Comparison of ENCODE assay signal across 7 mouse cellular contexts in the genomic region with DNA sequence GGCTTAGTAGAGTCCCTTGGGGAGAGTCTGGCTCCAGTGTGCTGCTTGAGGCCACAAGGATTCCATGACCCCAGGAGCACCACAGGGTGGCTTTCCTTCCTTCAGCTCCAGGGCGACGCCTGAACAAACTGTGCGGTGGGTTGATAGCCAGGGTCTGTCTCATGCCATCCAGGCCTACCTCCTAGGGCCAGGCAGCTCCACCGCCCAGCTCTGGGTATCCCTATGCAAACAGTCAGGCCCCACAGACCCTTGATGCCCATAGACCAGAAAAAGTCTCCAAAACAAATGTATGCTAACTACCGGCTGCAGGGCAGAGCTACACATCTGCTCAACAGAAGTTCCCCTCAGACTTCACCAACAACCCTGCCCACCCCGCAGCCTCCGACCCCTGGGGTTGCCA. TPM values are rescaled to one million over a fixed set of nuclear protein-coding genes. Genes with fewer than 3 reads are reported as not detected.
DNase-seq lines count a peak whose midpoint lies in the region; ATAC-seq and TF ChIP-seq lines count a peak whose summit lies in the region.

No protein-coding gene starts in this region.

- no peak for ATAC-seq in kidney, postnatal 0 days (replicated peaks; ENCODE audit: low FRiP score, low read depth)
- 0 out of 2 replicates have a peak, but pooled peaks have one; percentile 10 for ATAC-seq in embryonic facial prominence, embryonic 14.5 days (ENCODE audit: low read depth)
- no peak for ATAC-seq in intestine, embryonic 14.5 days (replicated peaks; ENCODE audit: low FRiP score, low TSS enrichment, low read depth)
- ATAC-seq in neural tube, embryonic 14.5 days (ENCODE audit: low read depth): no peak
- ATAC-seq in activated CD4-positive, CD25-positive, alpha-beta regulatory T cell, adult 4 months: no peak

- H3K27ac ChIP-seq in kidney, postnatal 0 days: no peak overlapping the region
- peak overlapping the region; percentile 82 for H3K27ac ChIP-seq in embryonic facial prominence, embryonic 14.5 days (replicated peaks; ENCODE audit: low read depth, low read length)
- H3K27ac ChIP-seq in intestine, embryonic 14.5 days (ENCODE audit: low read depth): no peak overlapping the region
- H3K27ac ChIP-seq in neural tube, embryonic 14.5 days (ENCODE audit: low read depth, low read length): peak overlapping the region; percentile 22; the same call in 1 of the 2 replicates

- peaks cover 11% of the 10 kb centered on the region; the same call in 1 of the 2 replicates for H3K4me1 ChIP-seq in kidney, postnatal 0 days (replicated peaks; ENCODE audit: insufficient read depth, low read length)
- peaks cover 17% of the 10 kb centered on the region; the same call in 1 of the 2 replicates for H3K4me1 ChIP-seq in embryonic facial prominence, embryonic 14.5 days (ENCODE audit: control insufficient read depth, insufficient read depth, low read length)
- H3K4me1 ChIP-seq in intestine, embryonic 14.5 days (replicated peaks; ENCODE audit: control insufficient read depth, insufficient read depth, low read length): peaks cover 10% of the 10 kb centered on the region; the same call in 1 of the 2 replicates
- H3K4me1 ChIP-seq in neural tube, embryonic 14.5 days (ENCODE audit: control insufficient read depth, insufficient read depth, low read length): peaks cover 13% of the 10 kb centered on the region; the same call in 1 of the 2 replicates

- 0 out of 2 replicates have a peak overlapping the region, but pooled peaks have one; percentile 13 for H3K9ac ChIP-seq in kidney, postnatal 0 days (ENCODE audit: low read depth, low read length)
- H3K9ac ChIP-seq in embryonic facial prominence, embryonic 14.5 days (ENCODE audit: low read depth, low read length): peak overlapping the region; percentile 92
- 0 out of 2 replicates have a peak overlapping the region, but pooled peaks have one; percentile 10 for H3K9ac ChIP-seq in intestine, embryonic 14.5 days (ENCODE audit: low read length)
- H3K9ac ChIP-seq in neural tube, embryonic 14.5 days (replicated peaks; ENCODE audit: low read depth, low read length): no peak overlapping the region

- no peaks in the 10 kb centered on the region for H3K36me3 ChIP-seq in kidney, postnatal 0 days (ENCODE audit: insufficient read depth, low read length)
- H3K36me3 ChIP-seq in embryonic facial prominence, embryonic 14.5 days (ENCODE audit: control insufficient read depth, insufficient read depth, low read length): 0 out of 2 replicates have a peak, but pooled peaks cover 3% of the 10 kb centered on the region
- 0 out of 2 replicates have a peak, but pooled peaks cover 3% of the 10 kb centered on the region for H3K36me3 ChIP-seq in intestine, embryonic 14.5 days (ENCODE audit: control insufficient read depth, insufficient read depth, low read length)
- no peaks in the 10 kb centered on the region for H3K36me3 ChIP-seq in neural tube, embryonic 14.5 days (ENCODE audit: control insufficient read depth, insufficient read depth, low read length)

- WGBS in kidney, postnatal 0 days: 51% methylated on average over 7 of the region's 7 CpGs
- 21% methylated on average over 7 of the region's 7 CpGs for WGBS in embryonic facial prominence, embryonic 14.5 days
- WGBS in intestine, embryonic 14.5 days: 47% methylated on average over 7 of the region's 7 CpGs
- 24% methylated on average over 7 of the region's 7 CpGs for WGBS in neural tube, embryonic 14.5 days

- H3K4me3 ChIP-seq in kidney, postnatal 0 days (replicated peaks; ENCODE audit: low read depth, low read length): 0 out of 2 replicates have a peak overlapping the region, but pooled peaks have one; percentile 67
- H3K4me3 ChIP-seq in embryonic facial prominence, embryonic 14.5 days (ENCODE audit: low read depth, low read length): peak overlapping the region; percentile 85
- H3K4me3 ChIP-seq in intestine, embryonic 14.5 days (ENCODE audit: low read depth, low read length): peak overlapping the region; percentile 71
- H3K4me3 ChIP-seq in neural tube, embryonic 14.5 days (ENCODE audit: low read depth, low read length): peak overlapping the region; percentile 4; the same call in 1 of the 2 replicates

- TF ChIP-seq CTCF in kidney, postnatal 0 days (IDR thresholded peaks at IDR 0.05; ENCODE audit: low read depth): no peak

- H3K4me2 ChIP-seq in kidney, postnatal 0 days (ENCODE audit: low read length): peak overlapping the region; percentile 98
- H3K4me2 ChIP-seq in embryonic facial prominence, embryonic 14.5 days (ENCODE audit: low read depth, low read length): peak overlapping the region; percentile 87
- peak overlapping the region; percentile 89 for H3K4me2 ChIP-seq in intestine, embryonic 14.5 days (ENCODE audit: low read length)
- H3K4me2 ChIP-seq in neural tube, embryonic 14.5 days (ENCODE audit: low read depth, low read length): peak overlapping the region; percentile 91; the same call in 1 of the 2 replicates

- no peaks in the 10 kb centered on the region for H3K9me3 ChIP-seq in kidney, postnatal 0 days (replicated peaks; ENCODE audit: low read length)
- peaks cover 7% of the 10 kb centered on the region; the same call in 1 of the 2 replicates for H3K9me3 ChIP-seq in embryonic facial prominence, embryonic 14.5 days (ENCODE audit: control insufficient read depth, low read length)
- peaks cover 8% of the 10 kb centered on the region for H3K9me3 ChIP-seq in intestine, embryonic 14.5 days (ENCODE audit: control insufficient read depth, low read length)
- H3K9me3 ChIP-seq in neural tube, embryonic 14.5 days (ENCODE audit: control insufficient read depth, low read length): no peaks in the 10 kb centered on the region

- no peak for DNase-seq in kidney, postnatal 0 days (ENCODE audit: low spot score)
- DNase-seq in kidney, postnatal 14 days: no peak
- no peak for DNase-seq in embryonic facial prominence, embryonic 14.5 days (ENCODE audit: low spot score)
- DNase-seq in intestine, embryonic 14.5 days (ENCODE audit: low spot score): no peak
- no peak for DNase-seq in spleen, postnatal 14 days (ENCODE audit: low spot score in 2 of 2)

- H3K27me3 ChIP-seq in kidney, postnatal 0 days (ENCODE audit: insufficient read depth, low read length): no peaks in the 10 kb centered on the region
- H3K27me3 ChIP-seq in embryonic facial prominence, embryonic 14.5 days (replicated peaks; ENCODE audit: control insufficient read depth, insufficient read depth, low read length): 0 out of 2 replicates have a peak, but pooled peaks cover 4% of the 10 kb centered on the region
- peaks cover 25% of the 10 kb centered on the region; the same call in 1 of the 2 replicates for H3K27me3 ChIP-seq in intestine, embryonic 14.5 days (replicated peaks; ENCODE audit: control insufficient read depth, insufficient read depth, low read length)
- H3K27me3 ChIP-seq in neural tube, embryonic 14.5 days (ENCODE audit: control insufficient read depth, insufficient read depth, low read length): peaks cover 6% of the 10 kb centered on the region; the same call in 1 of the 2 replicates

RNA-seq across cellular contexts. Expression of a gene that starts 1.7 kb away (rescaled TPM):
- 34.0 and 39.4 TPM in 2 replicates for polyA plus RNA-seq in kidney, postnatal 0 days (2015; fragmentation: Nextera tagmentation; extraction: Ambion mirVana)
- polyA plus RNA-seq in embryonic facial prominence, embryonic 14.5 days (2014; fragmentation: Nextera tagmentation; extraction: Ambion mirVana): 124 and 133 TPM in 2 replicates
- polyA plus RNA-seq in intestine, embryonic 14.5 days (2014; fragmentation: Nextera tagmentation; extraction: Ambion mirVana): 50.5 and 55.5 TPM in 2 replicates
- polyA plus RNA-seq in neural tube, embryonic 14.5 days (2014; fragmentation: Nextera tagmentation; extraction: Ambion mirVana): 26.3 and 55.9 TPM in 2 replicates
- polyA plus RNA-seq in activated CD4-positive, CD25-positive, alpha-beta regulatory T cell, adult 4 months (2017; shearing (Covaris generic)): under 1 TPM in 1 of 2 experiments, not detected in 1; 0.27 TPM

RNA-seq across cellular contexts. Expression of a gene that starts 15.7 kb away (rescaled TPM):
- 0.12 TPM in 1 of 2 replicates, not detected in the other for polyA plus RNA-seq in kidney, postnatal 0 days (2015; fragmentation: Nextera tagmentation; extraction: Ambion mirVana)
- 0.17 TPM in 1 of 2 replicates, not detected in the other for polyA plus RNA-seq in embryonic facial prominence, embryonic 14.5 days (2014; fragmentation: Nextera tagmentation; extraction: Ambion mirVana)
- 0.16 and 0.20 TPM in 2 replicates for polyA plus RNA-seq in intestine, embryonic 14.5 days (2014; fragmentation: Nextera tagmentation; extraction: Ambion mirVana)
- 0.52 and 1.4 TPM in 2 replicates for polyA plus RNA-seq in neural tube, embryonic 14.5 days (2014; fragmentation: Nextera tagmentation; extraction: Ambion mirVana)
- not detected for polyA plus RNA-seq in activated CD4-positive, CD25-positive, alpha-beta regulatory T cell, adult 4 months (2017; shearing (Covaris generic))

RNA-seq across cellular contexts. Expression of a gene that starts 39.8 kb away (rescaled TPM):
- polyA plus RNA-seq in kidney, postnatal 0 days (2015; fragmentation: Nextera tagmentation; extraction: Ambion mirVana): 796 and 875 TPM in 2 replicates
- polyA plus RNA-seq in embryonic facial prominence, embryonic 14.5 days (2014; fragmentation: Nextera tagmentation; extraction: Ambion mirVana): 468 and 555 TPM in 2 replicates
- polyA plus RNA-seq in intestine, embryonic 14.5 days (2014; fragmentation: Nextera tagmentation; extraction: Ambion mirVana): 530 and 580 TPM in 2 replicates
- polyA plus RNA-seq in neural tube, embryonic 14.5 days (2014; fragmentation: Nextera tagmentation; extraction: Ambion mirVana): 415 and 417 TPM in 2 replicates
- 100 to 1,000 TPM; 358 to 400 TPM for polyA plus RNA-seq in activated CD4-positive, CD25-positive, alpha-beta regulatory T cell, adult 4 months (2017; shearing (Covaris generic))

Comparison
In these comparisons a context has a peak if more than half of its experiments do, and no peak if none do; other contexts are left out.
1. H3K27ac ChIP-seq: peak in embryonic facial prominence, embryonic 14.5 days (single experiment) and neural tube, embryonic 14.5 days (single experiment); none in kidney, postnatal 0 days (single experiment) and intestine, embryonic 14.5 days (single experiment).
2. H3K4me3 ChIP-seq: peak in every context shown above with its lines; median percentile 85 in embryonic facial prominence, embryonic 14.5 days; 71 in intestine, embryonic 14.5 days; 67 in kidney, postnatal 0 days; 4 in neural tube, embryonic 14.5 days.
3. RNA of a gene that starts 1.7 kb away (polyA plus RNA-seq): 124 to 133 TPM in embryonic facial prominence, embryonic 14.5 days, 50.5 to 55.5 TPM in intestine, embryonic 14.5 days, 34.0 to 39.4 TPM in kidney, postnatal 0 days and 26.3 to 55.9 TPM in neural tube, embryonic 14.5 days; 0.27 TPM in activated CD4-positive, CD25-positive, alpha-beta regulatory T cell, adult 4 months; every median in the first group is over 10 times any median in the second.
4. Peak in every context shown above with its lines, with median percentiles within 50 percentile points of each other: H3K4me2 ChIP-seq.